Mouse (Mus musculus): ENCODE results near the gene Setd5. TPM values are rescaled to one million over a fixed set of nuclear protein-coding genes. Genes with fewer than 3 reads are reported as not detected.
A peak's percentile ranks its signal among the peaks of the same experiment; 100 is the strongest.

Gene Setd5
- total and polyA plus RNA-seq, 2 experiments from 2014 or later = 50.0 to 94.4 TPM

DNA sequence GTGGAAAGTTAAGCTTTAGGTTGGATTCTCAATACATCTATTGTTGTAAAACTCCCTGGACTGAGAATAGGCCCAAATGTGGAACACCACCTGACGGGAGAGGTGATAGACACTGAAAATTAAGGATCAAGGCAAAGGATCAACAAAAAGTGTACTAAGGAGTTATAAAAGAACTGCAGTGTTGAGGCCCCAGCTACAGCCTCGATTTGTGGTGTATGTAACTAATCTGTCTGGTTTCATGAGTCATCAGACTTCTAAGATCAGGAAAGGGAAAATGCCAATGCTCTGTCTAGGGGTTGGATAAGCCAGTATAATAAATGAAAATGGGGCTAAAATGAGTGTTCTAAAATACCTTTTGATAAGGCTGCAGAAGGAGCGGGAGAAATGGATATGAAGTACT, 1.9 kb upstream of the Setd5 start:
- no peaks in the 10 kb centered on the region for H3K27me3 ChIP-seq (ENCODE audit: insufficient read depth, low read length)
- peak overlapping the region; percentile 100; the same call in 1 of the 2 replicates for H3K27ac ChIP-seq
- peaks cover 7% of the 10 kb centered on the region; the same call in 1 of the 2 replicates for H3K4me1 ChIP-seq (ENCODE audit: insufficient read depth, low read length)
- ATAC-seq = no peak
- WGBS = 32% methylated on average over 3 of the region's 3 CpGs
- peak overlapping the region; percentile 99 for H3K9ac ChIP-seq (replicated peaks; ENCODE audit: low read length)
- no peaks in the 10 kb centered on the region for H3K36me3 ChIP-seq (ENCODE audit: insufficient read depth, low read length)
- no peaks in the 10 kb centered on the region for H3K9me3 ChIP-seq (ENCODE audit: low read length)
- H3K4me2 ChIP-seq (ENCODE audit: low read depth, low read length) = peak overlapping the region; percentile 96
- DNase-seq (ENCODE audit: low spot score) = no peak
- TF ChIP-seq CTCF (IDR thresholded peaks at IDR 0.05; ENCODE audit: low read depth) = no peak
- peak overlapping the region; percentile 92 for H3K4me3 ChIP-seq (ENCODE audit: low read length)

DNA sequence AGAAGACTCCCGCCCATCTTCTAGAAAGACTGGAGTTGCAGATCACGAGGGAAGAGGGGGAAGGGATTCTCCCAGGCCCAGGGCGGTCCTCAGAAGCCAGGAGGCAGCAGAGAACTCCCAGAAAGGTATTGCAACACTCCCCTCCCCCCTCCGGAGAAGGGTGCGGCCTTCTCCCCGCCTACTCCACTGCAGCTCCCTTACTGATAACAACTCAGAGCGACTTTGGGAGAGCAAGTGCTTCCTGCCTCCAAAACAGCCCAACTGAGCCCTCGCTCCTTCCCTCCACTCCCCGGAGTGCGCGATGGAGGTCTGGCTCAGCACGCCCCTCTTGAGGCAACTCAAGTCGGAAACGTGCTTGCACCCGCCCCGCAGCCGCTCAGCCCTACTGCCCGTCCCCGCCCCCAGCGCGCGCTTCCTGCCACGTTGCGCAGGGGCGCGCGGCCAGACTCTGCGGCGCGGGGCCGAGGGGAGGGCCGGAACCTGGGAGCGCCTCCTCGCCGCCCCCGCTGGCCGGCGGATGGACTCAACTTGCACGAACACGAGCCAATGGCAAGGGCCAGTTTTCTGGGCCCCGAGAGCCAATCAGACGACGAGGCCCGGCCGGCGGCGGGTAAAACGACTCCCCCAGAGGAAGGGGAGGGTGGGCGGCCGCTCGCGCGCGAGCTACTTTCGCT, 1.0 kb upstream of the Setd5 start:
- TF ChIP-seq CTCF (IDR thresholded peaks at IDR 0.05; ENCODE audit: low read depth) = peak; percentile 64
- Histone ChIP-seq H3K9me3 (ENCODE audit: low read length) (no peaks in the 10 kb centered on the region), H3K36me3 (ENCODE audit: insufficient read depth, low read length) (no peaks in the 10 kb centered on the region), H3K4me2 (ENCODE audit: low read depth, low read length) (peak overlapping the region; percentile 96), H3K9ac (replicated peaks; ENCODE audit: low read length) (peak overlapping the region; percentile 99), H3K4me1 (ENCODE audit: insufficient read depth, low read length) (peaks cover 7% of the 10 kb centered on the region; the same call in 1 of the 2 replicates), H3K27ac (peak overlapping the region; percentile 100), H3K27me3 (ENCODE audit: insufficient read depth, low read length) (no peaks in the 10 kb centered on the region), H3K4me3 (ENCODE audit: low read length) (peak overlapping the region; percentile 92)
- ATAC-seq = peak; percentile 91
- under 1% methylated on average over 51 of the region's 55 CpGs for WGBS
- DNase-seq (ENCODE audit: low spot score) = peak; percentile 99

DNA sequence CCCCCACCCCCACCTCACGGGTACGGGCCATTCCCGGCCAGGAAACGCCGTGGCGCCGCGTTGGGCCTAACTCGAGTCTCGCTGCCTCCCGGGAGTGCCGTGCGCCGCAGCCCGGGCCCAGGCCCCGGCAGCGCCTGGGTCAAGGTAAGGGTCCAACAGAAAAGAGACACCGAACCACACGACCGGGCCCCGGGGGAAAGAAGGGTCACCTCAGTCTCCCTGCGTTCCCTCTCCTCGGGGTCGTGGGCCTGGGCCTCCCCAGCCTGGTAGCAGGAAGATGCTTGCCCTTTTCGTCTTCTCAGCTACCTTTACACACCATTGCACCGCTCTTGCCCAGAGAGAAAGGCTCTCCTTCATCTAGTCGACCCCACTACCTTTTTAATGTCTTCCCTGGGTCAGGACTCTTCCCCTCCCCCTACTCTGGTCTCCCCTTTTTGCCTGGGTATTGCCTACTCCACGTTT, 435 bp downstream of the Setd5 start:
- no peaks in the 10 kb centered on the region for H3K27me3 ChIP-seq (ENCODE audit: insufficient read depth, low read length)
- peak overlapping the region; percentile 99 for H3K9ac ChIP-seq (replicated peaks; ENCODE audit: low read length)
- no peaks in the 10 kb centered on the region for H3K36me3 ChIP-seq (ENCODE audit: insufficient read depth, low read length)
- H3K4me3 ChIP-seq (ENCODE audit: low read length) = peak overlapping the region; percentile 92
- peaks cover 12% of the 10 kb centered on the region for H3K4me1 ChIP-seq (ENCODE audit: insufficient read depth, low read length)
- WGBS = 0% methylated on average over 25 of the region's 28 CpGs
- DNase-seq (ENCODE audit: low spot score) (peak; percentile 41), ATAC-seq (no peak)
- peak overlapping the region; percentile 96 for H3K4me2 ChIP-seq (ENCODE audit: low read depth, low read length)
- H3K27ac ChIP-seq = peak overlapping the region; percentile 100
- TF ChIP-seq CTCF (IDR thresholded peaks at IDR 0.05; ENCODE audit: low read depth) = no peak
- no peaks in the 10 kb centered on the region for H3K9me3 ChIP-seq (ENCODE audit: low read length)

DNA sequence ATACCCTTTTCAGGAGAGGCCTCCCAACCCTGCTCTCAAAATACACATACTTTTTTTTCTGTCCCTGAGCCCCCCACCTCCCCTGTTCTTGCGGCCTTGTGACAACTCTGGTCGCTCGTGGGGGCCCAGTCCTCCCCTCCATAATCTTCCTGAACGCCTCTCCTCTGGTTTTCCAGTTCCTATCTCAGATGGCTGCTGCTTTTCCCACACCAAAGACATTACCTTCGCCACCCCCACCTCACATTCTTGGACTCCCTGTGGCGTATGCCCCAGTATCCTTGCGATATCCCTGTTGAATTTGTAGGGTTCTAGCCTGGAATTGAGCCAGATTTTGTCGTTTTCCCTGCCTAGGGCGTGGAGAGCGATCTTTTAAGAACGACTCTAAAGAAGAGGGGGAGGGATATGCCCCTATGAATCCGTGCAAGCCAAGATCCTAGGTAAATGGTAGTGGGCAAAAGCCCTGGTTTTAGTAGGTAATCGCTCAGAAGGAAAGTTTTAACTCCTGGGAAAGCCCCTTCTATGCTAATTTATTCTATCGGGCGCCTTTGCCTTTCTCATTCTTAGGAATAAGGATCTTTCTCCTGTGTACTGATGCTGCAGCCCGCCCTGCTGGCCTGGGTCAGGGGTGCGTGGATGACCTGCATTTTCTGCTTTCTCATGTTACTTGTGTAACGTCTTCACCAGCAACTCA, 1.0 kb downstream of the Setd5 start:
- peak overlapping the region; percentile 99 for H3K9ac ChIP-seq (replicated peaks; ENCODE audit: low read length)
- peak; percentile 50 for DNase-seq (ENCODE audit: low spot score)
- H3K36me3 ChIP-seq (ENCODE audit: insufficient read depth, low read length) = no peaks in the 10 kb centered on the region
- peak overlapping the region; percentile 100 for H3K27ac ChIP-seq
- H3K4me2 ChIP-seq (ENCODE audit: low read depth, low read length) = peak overlapping the region; percentile 96
- no peaks in the 10 kb centered on the region for H3K9me3 ChIP-seq (ENCODE audit: low read length)
- no peaks in the 10 kb centered on the region for H3K27me3 ChIP-seq (ENCODE audit: insufficient read depth, low read length)
- WGBS = under 1% methylated on average over 18 of the region's 18 CpGs
- H3K4me1 ChIP-seq (ENCODE audit: insufficient read depth, low read length) = peaks cover 12% of the 10 kb centered on the region
- TF ChIP-seq CTCF (IDR thresholded peaks at IDR 0.05; ENCODE audit: low read depth) = no peak
- ATAC-seq = no peak
- peak overlapping the region; percentile 92 for H3K4me3 ChIP-seq (ENCODE audit: low read length)

DNA sequence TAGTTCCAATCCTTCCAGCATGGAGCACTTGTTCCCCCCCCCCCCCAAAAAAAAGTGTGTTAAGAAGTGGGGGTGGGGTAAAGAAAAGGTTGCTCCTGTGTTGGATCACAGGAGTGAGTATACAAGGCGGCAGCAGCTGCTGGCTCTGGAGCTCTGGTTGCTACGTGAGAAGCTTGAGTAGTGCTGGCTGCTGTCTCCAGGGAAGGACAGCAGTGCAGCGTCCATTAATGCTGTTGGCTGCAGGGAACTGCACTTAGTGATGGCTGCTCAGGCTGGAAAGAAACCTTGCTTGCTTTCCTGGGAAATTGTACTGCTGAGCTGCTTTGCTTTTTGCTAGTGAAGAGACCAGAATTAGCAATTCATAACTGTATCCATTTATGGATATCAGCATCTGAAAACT, 2.3 kb downstream of the Setd5 start:
- Histone ChIP-seq H3K36me3 (ENCODE audit: insufficient read depth, low read length) (no peaks in the 10 kb centered on the region), H3K9ac (replicated peaks; ENCODE audit: low read length) (peak overlapping the region; percentile 57), H3K4me1 (ENCODE audit: insufficient read depth, low read length) (peaks cover 12% of the 10 kb centered on the region), H3K4me3 (ENCODE audit: low read length) (peak overlapping the region; percentile 92), H3K27ac (peak overlapping the region; percentile 68), H3K4me2 (ENCODE audit: low read depth, low read length) (peak overlapping the region; percentile 96), H3K27me3 (ENCODE audit: insufficient read depth, low read length) (no peaks in the 10 kb centered on the region), H3K9me3 (ENCODE audit: low read length) (no peaks in the 10 kb centered on the region)
- DNase-seq (ENCODE audit: low spot score) (peak; percentile 79), ATAC-seq (no peak)
- WGBS = 1% methylated on average over 3 of the region's 3 CpGs
- TF ChIP-seq CTCF (IDR thresholded peaks at IDR 0.05; ENCODE audit: low read depth) = no peak

DNA sequence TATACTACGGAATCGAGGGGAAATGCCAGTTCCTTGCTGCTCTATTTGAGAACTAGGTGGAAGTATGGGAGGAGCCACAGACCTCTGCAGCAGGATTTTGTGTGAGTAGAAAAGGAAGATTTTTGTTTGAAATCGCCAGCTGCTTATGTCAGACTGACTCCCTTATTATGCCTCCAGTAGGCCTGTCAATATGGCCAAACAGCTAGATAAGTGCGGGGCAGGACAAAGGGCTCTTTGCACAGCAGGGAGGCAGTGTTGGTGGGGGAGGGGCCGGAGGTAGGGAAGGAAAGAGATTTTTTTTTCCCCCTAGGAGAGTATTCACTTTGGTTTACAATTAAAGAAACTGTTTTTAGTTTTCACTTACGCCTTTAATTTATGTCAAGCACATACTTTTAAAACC, 5.1 kb downstream of the Setd5 start:
- no peak overlapping the region for H3K4me3 ChIP-seq (ENCODE audit: low read length)
- H3K9ac ChIP-seq (replicated peaks; ENCODE audit: low read length) = no peak overlapping the region; the same call in 1 of the 2 replicates
- H3K4me2 ChIP-seq (ENCODE audit: low read depth, low read length) = peak overlapping the region; percentile 40
- H3K9me3 ChIP-seq (ENCODE audit: low read length) = no peaks in the 10 kb centered on the region
- no peak for TF ChIP-seq CTCF (IDR thresholded peaks at IDR 0.05; ENCODE audit: low read depth)
- no peak for ATAC-seq
- H3K27ac ChIP-seq = 0 out of 2 replicates have a peak overlapping the region, but pooled peaks have one; percentile 36
- no peaks in the 10 kb centered on the region for H3K27me3 ChIP-seq (ENCODE audit: insufficient read depth, low read length)
- DNase-seq (ENCODE audit: low spot score) = peak; percentile 17
- H3K4me1 ChIP-seq (ENCODE audit: insufficient read depth, low read length) = peaks cover 8% of the 10 kb centered on the region
- no peaks in the 10 kb centered on the region for H3K36me3 ChIP-seq (ENCODE audit: insufficient read depth, low read length)
- WGBS = 11% methylated on average over 6 of the region's 6 CpGs
